Mouse (Mus musculus) limb, embryonic 14.5 days (tissue): ENCODE results near the gene Kcne2. TPM values are rescaled to one million over a fixed set of nuclear protein-coding genes. Genes with fewer than 3 reads are reported as not detected.
A peak's percentile ranks its signal among the peaks of the same experiment; 100 is the strongest.

ENCODE experiments used
- ATAC-seq: fragments of 200-750 bp; cut with Nextera tagmentation; 2 replicates; pipeline ENCODE4 v1.8.0; 2017; ENCODE audit warnings: low read depth, moderate number of reproducible peaks, moderate TSS enrichment; ENCODE audit not compliant: low FRiP score
- DNase-seq: peaks from one replicate; pipeline ENCODE4 v3.0.0-alpha.2; 2015; ENCODE audit warnings: low spot score
- H3K27ac ChIP-seq: fragments of 300-500 bp; sonication (generic); replicated peaks from 2 replicates; pipeline ENCODE4 v1.5.1; 2014; ENCODE audit warnings: low read depth, mild to moderate bottlenecking, low read length, moderate library complexity, mixed read lengths
- H3K27me3 ChIP-seq: fragments of 300-500 bp; sonication (generic); 2 replicates; pipeline ENCODE4 v1.6.1; 2014; ENCODE audit warnings: low read length, mixed read lengths; ENCODE audit not compliant: control insufficient read depth, insufficient read depth
- H3K36me3 ChIP-seq: fragments of 300-500 bp; sonication (generic); 2 replicates; pipeline ENCODE4 v1.6.1; 2014; ENCODE audit warnings: mild to moderate bottlenecking, low read length, moderate library complexity, mixed read lengths; ENCODE audit not compliant: control insufficient read depth, insufficient read depth
- H3K4me1 ChIP-seq: fragments of 300-500 bp; sonication (generic); 2 replicates; pipeline ENCODE4 v1.6.1; 2014; ENCODE audit warnings: antibody characterized with exemption, low read length, mixed read lengths; ENCODE audit not compliant: control insufficient read depth, insufficient read depth
- H3K4me2 ChIP-seq: fragments of 300-500 bp; sonication (generic); replicated peaks from 2 replicates; pipeline ENCODE4 v1.6.1; 2014; ENCODE audit warnings: low read depth, mild to moderate bottlenecking, low read length, moderate library complexity; ENCODE audit not compliant: severe bottlenecking
- H3K4me3 ChIP-seq: fragments of 300-500 bp; sonication (generic); replicated peaks from 2 replicates; pipeline ENCODE4 v1.5.1; 2014; ENCODE audit warnings: low read length
- H3K9ac ChIP-seq: fragments of 300-500 bp; sonication (generic); 2 replicates; pipeline ENCODE4 v1.6.1; 2014; ENCODE audit warnings: mild to moderate bottlenecking, low read depth, low read length, moderate library complexity; ENCODE audit not compliant: severe bottlenecking
- H3K9me3 ChIP-seq: fragments of 300-500 bp; sonication (generic); 2 replicates; pipeline ENCODE4 v1.6.1; 2016; ENCODE audit warnings: low read length; ENCODE audit not compliant: control insufficient read depth
- POLR2A ChIP-seq: fragments of 200-500 bp; IDR thresholded peaks from 2 replicates; pipeline ENCODE4 v1.8.0; 2012; ENCODE audit warnings: inconsistent platforms, mild to moderate bottlenecking, moderate library complexity, borderline replicate concordance; ENCODE audit not compliant: insufficient read depth, insufficient read length; ENCODE audit errors: extremely low read depth
- WGBS: fragments of 180-500 bp; shearing (Covaris S2); extraction: QIAGEN DNeasy Blood & Tissue Kit; methylation state at CpG from one replicate; pipeline ENCODE4 v1.1.7; 2014; 5-methylcytosine and 5-hydroxymethylcytosine counted together
- polyA plus RNA-seq, 2 experiments: library from polyadenylated mRNA; depleted of rRNA in 1 of 2; stranded (reverse) in 1 of 2; unstranded in 1 of 2; fragments of >200 nt; fragmentation: Nextera tagmentation in 1 of 2; extraction: Ambion mirVana in 1 of 2; gene quantifications; 2 replicates each; pipeline versions ENCODE4 v1.2.1 to v1.2.3; 2012 to 2014

Gene Kcne2
- polyA plus RNA-seq, 2 experiments, result 0.05 to 0.15 TPM

- peaks cover under 1% of the 10 kb centered on the region; the same call in 1 of the 2 replicates for H3K4me1 ChIP-seq
- ATAC-seq (no peak), DNase-seq (no peak)
- no peak for TF ChIP-seq POLR2A
- peaks cover 64% of the 10 kb centered on the region for H3K36me3 ChIP-seq
- H3K27me3 ChIP-seq, result no peaks in the 10 kb centered on the region
- no peak overlapping the region for H3K9ac ChIP-seq
- H3K4me3 ChIP-seq, result no peak overlapping the region
- no peaks in the 10 kb centered on the region for H3K9me3 ChIP-seq
- no peak overlapping the region for H3K4me2 ChIP-seq
- WGBS, result 87% methylated on average over 3 of the region's 3 CpGs
- H3K27ac ChIP-seq, result no peak overlapping the region
Observed at GRCm38 (mm10) chr16:92307947-92308346, 15.8 kb downstream of the Kcne2 start.

GRCm38 (mm10) chr16:92309126-92309525 is 16.9 kb downstream of the Kcne2 start:
- Histone ChIP-seq H3K36me3 (peaks cover 71% of the 10 kb centered on the region), H3K27me3 (no peaks in the 10 kb centered on the region)
- no peak for ATAC-seq

GRCm38 (mm10) chr16:92313953-92314741 is 22.0 kb downstream of the Kcne2 start:
- H3K4me3 ChIP-seq, result no peak overlapping the region
- H3K9me3 ChIP-seq, result no peaks in the 10 kb centered on the region
- H3K27ac ChIP-seq, result no peak overlapping the region
- DNase-seq, result peak; percentile 75
- H3K36me3 ChIP-seq, result peaks cover 35% of the 10 kb centered on the region
- 48% methylated on average over 13 of the region's 13 CpGs for WGBS
- no peaks in the 10 kb centered on the region for H3K27me3 ChIP-seq
- ATAC-seq, result peak; percentile 72; the same call in 1 of the 2 replicates
- H3K4me2 ChIP-seq, result no peak overlapping the region
- H3K4me1 ChIP-seq, result no peaks in the 10 kb centered on the region
- peak overlapping the region; percentile 34; the same call in 1 of the 2 replicates for H3K9ac ChIP-seq
- TF ChIP-seq POLR2A, result no peak

More at GRCm38 (mm10) chr16:92309126-92309525, 16.9 kb downstream of the Kcne2 start:
- no peak for DNase-seq
- Histone ChIP-seq H3K4me3 (no peak overlapping the region), H3K4me2 (no peak overlapping the region), H3K9ac (no peak overlapping the region), H3K27ac (no peak overlapping the region), H3K9me3 (no peaks in the 10 kb centered on the region), H3K4me1 (no peaks in the 10 kb centered on the region)
- WGBS, result 27% methylated on average over 4 of the region's 4 CpGs
- no peak for TF ChIP-seq POLR2A

- Histone ChIP-seq H3K27ac (no peak overlapping the region), H3K4me2 (no peak overlapping the region), H3K36me3 (peaks cover 19% of the 10 kb centered on the region), H3K9ac (no peak overlapping the region), H3K9me3 (no peaks in the 10 kb centered on the region), H3K4me3 (no peak overlapping the region), H3K4me1 (no peaks in the 10 kb centered on the region), H3K27me3 (no peaks in the 10 kb centered on the region)
- no peak for TF ChIP-seq POLR2A
- DNase-seq (no peak), ATAC-seq (no peak)
- WGBS, result 74% methylated on average over 7 of the region's 7 CpGs
Observed at GRCm38 (mm10) chr16:92316049-92316738, 24.0 kb downstream of the Kcne2 start.

- no peaks in the 10 kb centered on the region for H3K9me3 ChIP-seq
- H3K36me3 ChIP-seq, result no peaks in the 10 kb centered on the region
- no peak overlapping the region for H3K9ac ChIP-seq
- H3K27ac ChIP-seq, result no peak overlapping the region
- ATAC-seq, result no peak
- TF ChIP-seq POLR2A, result no peak
- no peaks in the 10 kb centered on the region for H3K27me3 ChIP-seq
- DNase-seq, result no peak
- WGBS, result 64% methylated on average over 20 of the region's 20 CpGs
- H3K4me3 ChIP-seq, result no peak overlapping the region
- no peak overlapping the region for H3K4me2 ChIP-seq
- no peaks in the 10 kb centered on the region; the same call in 1 of the 2 replicates for H3K4me1 ChIP-seq
Observed at GRCm38 (mm10) chr16:92319353-92320109, 27.3 kb downstream of the Kcne2 start.
